Mouse (Mus musculus): ENCODE measurements around the gene Gm10382.
A peak's percentile ranks its signal among the peaks of the same experiment; 100 is the strongest.

Gene Gm10382

GRCm38 (mm10) chr5:125389131-125389578 lies at the start of gene Gm10382:
Gene Gm10382 (plus strand): TSS chr5:125389322.
- DNase-seq (ENCODE audit: low spot score) = peak; percentile 91

GRCm38 (mm10) chr5:125339851-125340531 lies 49.1 kb upstream of the Gm10382 start:
- DNase-seq (ENCODE audit: low spot score) = peak; percentile 21

GRCm38 (mm10) chr5:125340547-125341262 lies 48.4 kb upstream of the Gm10382 start, which contains the start of gene Scarb1:
Gene Scarb1 (minus strand): TSS chr5:125341094.
- peak; percentile 77 for DNase-seq (ENCODE audit: low spot score)

GRCm38 (mm10) chr5:125341459-125342090 lies 47.5 kb upstream of the Gm10382 start:
- no peak for DNase-seq (ENCODE audit: low spot score)

- DNase-seq (ENCODE audit: low spot score) = no peak
Observed at GRCm38 (mm10) chr5:125344296-125344695, 44.8 kb upstream of the Gm10382 start.

- DNase-seq (ENCODE audit: low spot score) = no peak
Observed at GRCm38 (mm10) chr5:125348067-125348466, 41.1 kb upstream of the Gm10382 start.

- peak; percentile 50 for DNase-seq (ENCODE audit: low spot score)
Observed at GRCm38 (mm10) chr5:125348487-125348886, 40.6 kb upstream of the Gm10382 start.

GRCm38 (mm10) chr5:125349391-125349790 lies 39.7 kb upstream of the Gm10382 start:
- no peak for DNase-seq (ENCODE audit: low spot score)

- DNase-seq (ENCODE audit: low spot score) = no peak
Observed at GRCm38 (mm10) chr5:125351057-125351456, 38.1 kb upstream of the Gm10382 start.

GRCm38 (mm10) chr5:125351939-125352338 lies 37.2 kb upstream of the Gm10382 start:
- no peak for DNase-seq (ENCODE audit: low spot score)

- no peak for DNase-seq (ENCODE audit: low spot score)
Observed at GRCm38 (mm10) chr5:125352781-125353294, 36.3 kb upstream of the Gm10382 start.

GRCm38 (mm10) chr5:125354885-125355492 lies 34.1 kb upstream of the Gm10382 start:
- no peak for DNase-seq (ENCODE audit: low spot score)

GRCm38 (mm10) chr5:125355650-125356049 lies 33.5 kb upstream of the Gm10382 start:
- no peak for DNase-seq (ENCODE audit: low spot score)

GRCm38 (mm10) chr5:125357543-125358269 lies 31.4 kb upstream of the Gm10382 start:
- no peak for DNase-seq (ENCODE audit: low spot score)

GRCm38 (mm10) chr5:125358270-125358608 lies 30.9 kb upstream of the Gm10382 start:
- no peak for DNase-seq (ENCODE audit: low spot score)

GRCm38 (mm10) chr5:125360566-125360965 lies 28.6 kb upstream of the Gm10382 start:
- no peak for DNase-seq (ENCODE audit: low spot score)

- no peak for DNase-seq (ENCODE audit: low spot score)
Observed at GRCm38 (mm10) chr5:125360981-125361510, 28.1 kb upstream of the Gm10382 start.

GRCm38 (mm10) chr5:125363894-125364293 lies 25.2 kb upstream of the Gm10382 start:
- no peak for DNase-seq (ENCODE audit: low spot score)

- no peak for DNase-seq (ENCODE audit: low spot score)
Observed at GRCm38 (mm10) chr5:125364851-125365429, 24.2 kb upstream of the Gm10382 start.

GRCm38 (mm10) chr5:125368156-125368555 lies 21.0 kb upstream of the Gm10382 start:
- DNase-seq (ENCODE audit: low spot score) = no peak

- peak; percentile 73 for DNase-seq (ENCODE audit: low spot score)
Observed at GRCm38 (mm10) chr5:125368568-125368967, 20.6 kb upstream of the Gm10382 start.

Data from T-cell, adult 2 months (primary cell).